Mouse (Mus musculus): ENCODE data around the gene Dmkn. TPM values are rescaled to one million over a fixed set of nuclear protein-coding genes. Genes with fewer than 3 reads are reported as not detected.

The Dmkn gene
- polyA plus RNA-seq, 1 experiment from 2014 or later: 4.6 TPM

GRCm38 (mm10) chr7:30796790-30797189 is 33.2 kb downstream of the Dmkn start:
- Histone ChIP-seq H3K36me3 (no peaks in the 10 kb centered on the region), H3K9me3 (no peaks in the 10 kb centered on the region), H3K27me3 (replicated peaks) (no peaks in the 10 kb centered on the region), H3K4me2 (replicated peaks) (no peak overlapping the region), H3K4me3 (replicated peaks) (no peak overlapping the region), H3K9ac (no peak overlapping the region), H3K27ac (no peak overlapping the region), H3K4me1 (replicated peaks) (no peaks in the 10 kb centered on the region)
- 74% methylated on average over 1 of the region's 1 CpGs for WGBS
- ATAC-seq: no peak

- Histone ChIP-seq H3K27ac (no peak overlapping the region), H3K4me2 (replicated peaks) (no peak overlapping the region), H3K36me3 (no peaks in the 10 kb centered on the region), H3K4me3 (replicated peaks) (no peak overlapping the region), H3K27me3 (replicated peaks) (no peaks in the 10 kb centered on the region), H3K4me1 (replicated peaks) (no peaks in the 10 kb centered on the region), H3K9me3 (no peaks in the 10 kb centered on the region), H3K9ac (no peak overlapping the region)
- no peak for ATAC-seq
These were observed 37.1 kb downstream of the Dmkn start for GRCm38 (mm10) chr7:30800653-30801052.

- no peak overlapping the region for H3K9ac ChIP-seq
- no peak for ATAC-seq
- no peak overlapping the region for H3K27ac ChIP-seq
- no peak overlapping the region for H3K4me3 ChIP-seq (replicated peaks)
- no peaks in the 10 kb centered on the region for H3K9me3 ChIP-seq
- H3K4me1 ChIP-seq (replicated peaks): no peaks in the 10 kb centered on the region
- H3K27me3 ChIP-seq (replicated peaks): no peaks in the 10 kb centered on the region
- no peaks in the 10 kb centered on the region for H3K36me3 ChIP-seq
- no peak overlapping the region for H3K4me2 ChIP-seq (replicated peaks)
- 91% methylated on average over 3 of the region's 3 CpGs for WGBS
These were observed 39.7 kb downstream of the Dmkn start for GRCm38 (mm10) chr7:30803256-30803655.

- H3K9ac ChIP-seq: no peak overlapping the region
- peak overlapping the region; percentile 52 for H3K27ac ChIP-seq
- H3K36me3 ChIP-seq: no peaks in the 10 kb centered on the region
- no peaks in the 10 kb centered on the region for H3K27me3 ChIP-seq (replicated peaks)
- no peaks in the 10 kb centered on the region for H3K9me3 ChIP-seq
- H3K4me2 ChIP-seq (replicated peaks): no peak overlapping the region
- H3K4me3 ChIP-seq (replicated peaks): no peak overlapping the region
- WGBS: 53% methylated on average over 9 of the region's 9 CpGs
- no peaks in the 10 kb centered on the region for H3K4me1 ChIP-seq (replicated peaks)
- ATAC-seq: peak; percentile 93
These were observed 40.6 kb downstream of the Dmkn start for GRCm38 (mm10) chr7:30804026-30804715.

- no peak for ATAC-seq
- no peak overlapping the region for H3K4me3 ChIP-seq (replicated peaks)
- H3K4me2 ChIP-seq (replicated peaks): no peak overlapping the region
- H3K9me3 ChIP-seq: no peaks in the 10 kb centered on the region
- 52% methylated on average over 6 of the region's 6 CpGs for WGBS
- no peak overlapping the region for H3K9ac ChIP-seq
- no peak overlapping the region for H3K27ac ChIP-seq
- H3K27me3 ChIP-seq (replicated peaks): no peaks in the 10 kb centered on the region
- no peaks in the 10 kb centered on the region for H3K4me1 ChIP-seq (replicated peaks)
- no peaks in the 10 kb centered on the region for H3K36me3 ChIP-seq
These were observed 42.4 kb downstream of the Dmkn start for GRCm38 (mm10) chr7:30805924-30806323.

GRCm38 (mm10) chr7:30810319-30810718 is 46.8 kb downstream of the Dmkn start:
- Histone ChIP-seq H3K9ac (no peak overlapping the region), H3K27me3 (replicated peaks) (no peaks in the 10 kb centered on the region), H3K4me1 (replicated peaks) (peaks cover 10% of the 10 kb centered on the region; the same call in 1 of the 2 replicates), H3K36me3 (no peaks in the 10 kb centered on the region), H3K27ac (no peak overlapping the region), H3K4me2 (replicated peaks) (no peak overlapping the region), H3K9me3 (no peaks in the 10 kb centered on the region), H3K4me3 (replicated peaks) (no peak overlapping the region)
- 60% methylated on average over 6 of the region's 6 CpGs for WGBS
- no peak for ATAC-seq

GRCm38 (mm10) chr7:30811757-30812290 is 48.3 kb downstream of the Dmkn start:
- Histone ChIP-seq H3K27me3 (replicated peaks) (no peaks in the 10 kb centered on the region), H3K27ac (peak overlapping the region; percentile 63), H3K36me3 (no peaks in the 10 kb centered on the region), H3K4me2 (replicated peaks) (peak overlapping the region; percentile 39), H3K9me3 (no peaks in the 10 kb centered on the region), H3K9ac (no peak overlapping the region), H3K4me3 (replicated peaks) (no peak overlapping the region), H3K4me1 (replicated peaks) (peaks cover 10% of the 10 kb centered on the region; the same call in 1 of the 2 replicates)
- ATAC-seq: peak; percentile 73
- 29% methylated on average over 9 of the region's 9 CpGs for WGBS

- Histone ChIP-seq H3K9ac (no peak overlapping the region), H3K4me3 (replicated peaks) (no peak overlapping the region), H3K36me3 (no peaks in the 10 kb centered on the region), H3K27me3 (replicated peaks) (no peaks in the 10 kb centered on the region), H3K4me2 (replicated peaks) (peak overlapping the region; percentile 39), H3K27ac (peak overlapping the region; percentile 63; the same call in 1 of the 2 replicates), H3K4me1 (replicated peaks) (peaks cover 10% of the 10 kb centered on the region; the same call in 1 of the 2 replicates), H3K9me3 (no peaks in the 10 kb centered on the region)
- ATAC-seq: peak; percentile 90
- WGBS: 33% methylated on average over 6 of the region's 6 CpGs
These were observed 48.8 kb downstream of the Dmkn start for GRCm38 (mm10) chr7:30812291-30812807.

- peak; percentile 65 for ATAC-seq
- WGBS: 43% methylated on average over 6 of the region's 6 CpGs
- H3K36me3 ChIP-seq: no peaks in the 10 kb centered on the region
- H3K4me3 ChIP-seq (replicated peaks): no peak overlapping the region
- H3K4me1 ChIP-seq (replicated peaks): 0 out of 2 replicates have a peak, but pooled peaks cover 3% of the 10 kb centered on the region
- H3K9me3 ChIP-seq: no peaks in the 10 kb centered on the region
- H3K27me3 ChIP-seq (replicated peaks): no peaks in the 10 kb centered on the region
- H3K4me2 ChIP-seq (replicated peaks): peak overlapping the region; percentile 30
- H3K9ac ChIP-seq: no peak overlapping the region
- H3K27ac ChIP-seq: peak overlapping the region; percentile 32; the same call in 1 of the 2 replicates
These were observed 56.6 kb downstream of the Dmkn start for GRCm38 (mm10) chr7:30820131-30820530.

GRCm38 (mm10) chr7:30820854-30821445 is 57.4 kb downstream of the Dmkn start:
- Histone ChIP-seq H3K36me3 (no peaks in the 10 kb centered on the region), H3K27me3 (replicated peaks) (no peaks in the 10 kb centered on the region), H3K4me2 (replicated peaks) (peak overlapping the region; percentile 30), H3K27ac (no peak overlapping the region), H3K4me3 (replicated peaks) (no peak overlapping the region), H3K9ac (no peak overlapping the region), H3K4me1 (replicated peaks) (0 out of 2 replicates have a peak, but pooled peaks cover 3% of the 10 kb centered on the region), H3K9me3 (no peaks in the 10 kb centered on the region)
- no peak for ATAC-seq
- WGBS: 44% methylated on average over 7 of the region's 7 CpGs

- H3K27me3 ChIP-seq (replicated peaks): no peaks in the 10 kb centered on the region
- H3K9me3 ChIP-seq: no peaks in the 10 kb centered on the region
- H3K9ac ChIP-seq: no peak overlapping the region; the same call in 1 of the 2 replicates
- 57% methylated on average over 5 of the region's 5 CpGs for WGBS
- H3K4me2 ChIP-seq (replicated peaks): peak overlapping the region; percentile 30; the same call in 1 of the 2 replicates
- H3K4me3 ChIP-seq (replicated peaks): no peak overlapping the region
- no peak for ATAC-seq
- no peak overlapping the region for H3K27ac ChIP-seq
- 0 out of 2 replicates have a peak, but pooled peaks cover 3% of the 10 kb centered on the region for H3K4me1 ChIP-seq (replicated peaks)
- H3K36me3 ChIP-seq: no peaks in the 10 kb centered on the region
These were observed 58.0 kb downstream of the Dmkn start for GRCm38 (mm10) chr7:30821532-30821931.

- WGBS: 82% methylated on average over 18 of the region's 18 CpGs
- Histone ChIP-seq H3K4me3 (replicated peaks) (no peak within 1 kb of the TSS), H3K36me3 (no peaks in the 10 kb centered on the region), H3K27me3 (replicated peaks) (no peaks in the 10 kb centered on the region), H3K9me3 (no peaks in the 10 kb centered on the region), H3K27ac (no peak within 1 kb of the TSS), H3K4me1 (replicated peaks) (0 out of 2 replicates have a peak, but pooled peaks cover 3% of the 10 kb centered on the region), H3K9ac (no peak within 1 kb of the TSS), H3K4me2 (replicated peaks) (no peak within 1 kb of the TSS)
- ATAC-seq: peak; percentile 29
These were observed 60.1 kb downstream of the Dmkn start, which contains the start of gene Ffar2 for GRCm38 (mm10) chr7:30823675-30824074. TSS of gene Ffar2 (minus strand) at chr7:30823775.
